Mouse (Mus musculus): ENCODE results near the gene Melk. TPM values are rescaled to one million over a fixed set of nuclear protein-coding genes. Genes with fewer than 3 reads are reported as not detected.

The Melk gene
- polyA plus RNA-seq, 1 experiment from 2014 or later, result 7.3 TPM

DNA sequence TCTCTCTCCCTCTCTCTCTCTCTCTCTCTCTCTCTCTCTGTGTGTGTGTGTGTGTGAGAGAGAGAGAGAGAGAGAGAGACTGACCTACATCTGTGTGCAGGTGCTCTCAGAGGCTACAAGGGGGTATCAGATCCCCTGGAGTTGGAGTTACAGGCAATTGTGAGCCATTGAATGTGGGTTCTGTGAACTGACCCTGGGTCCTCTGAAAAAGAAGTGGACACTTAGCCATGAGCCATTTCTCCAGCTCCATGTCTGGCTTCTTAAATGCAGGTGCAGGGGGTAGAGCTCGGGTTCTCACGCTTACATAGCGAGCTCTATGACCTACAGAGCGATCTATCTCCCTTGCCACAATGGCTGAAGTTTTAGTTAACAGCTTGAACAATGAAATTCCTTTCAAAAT, 41.5 kb upstream of the Melk start:
- no peak for ATAC-seq
- no peak overlapping the region for H3K4me3 ChIP-seq (ENCODE audit: low read depth, low read length)

DNA sequence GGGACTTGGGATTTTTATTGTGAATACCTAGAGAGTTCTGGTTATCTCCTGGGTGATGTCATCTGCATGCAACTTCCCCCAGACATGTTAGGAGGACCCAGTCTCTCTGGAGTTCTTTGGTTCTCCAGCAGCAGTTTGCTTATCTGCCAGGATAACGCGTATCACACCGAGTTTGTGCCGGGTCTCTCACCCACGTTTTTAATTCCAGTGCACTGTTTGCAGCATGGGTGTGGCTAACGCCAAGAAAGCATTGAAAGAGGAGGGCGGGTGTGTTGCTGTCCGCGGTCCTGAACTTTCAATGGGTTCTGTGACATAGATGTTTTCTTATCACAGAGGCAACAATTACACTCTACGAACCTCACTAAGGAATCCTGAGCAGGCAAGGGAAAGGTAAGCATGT, 40.4 kb upstream of the Melk start:
- Histone ChIP-seq H3K9me3 (ENCODE audit: low read length) (no peaks in the 10 kb centered on the region), H3K27me3 (ENCODE audit: insufficient read depth, low read length) (no peaks in the 10 kb centered on the region), H3K36me3 (replicated peaks; ENCODE audit: insufficient read depth, low read length) (no peaks in the 10 kb centered on the region), H3K4me3 (ENCODE audit: low read depth, low read length) (no peak overlapping the region), H3K9ac (replicated peaks) (no peak overlapping the region), H3K4me2 (ENCODE audit: low read depth, low read length) (no peak overlapping the region), H3K27ac (ENCODE audit: low read depth) (no peak overlapping the region), H3K4me1 (ENCODE audit: insufficient read depth) (no peaks in the 10 kb centered on the region)
- ATAC-seq, result no peak
- TF ChIP-seq EP300 (IDR thresholded peaks at IDR 0.05; ENCODE audit: low read depth), result no peak
- TF ChIP-seq CTCF (IDR thresholded peaks at IDR 0.05; ENCODE audit: low read depth), result no peak
- WGBS (ENCODE audit: insufficient replicate concordance), result 2% methylated on average over 10 of the region's 10 CpGs
- DNase-seq, result peak; percentile 66

More for the DNA sequence above, 41.5 kb upstream of the Melk start:
- TF ChIP-seq CTCF (IDR thresholded peaks at IDR 0.05; ENCODE audit: low read depth), result no peak
- TF ChIP-seq EP300 (IDR thresholded peaks at IDR 0.05; ENCODE audit: low read depth), result no peak
- Histone ChIP-seq H3K9me3 (ENCODE audit: low read length) (no peaks in the 10 kb centered on the region), H3K27me3 (ENCODE audit: insufficient read depth, low read length) (no peaks in the 10 kb centered on the region), H3K4me2 (ENCODE audit: low read depth, low read length) (no peak overlapping the region), H3K27ac (ENCODE audit: low read depth) (no peak overlapping the region), H3K4me1 (ENCODE audit: insufficient read depth) (no peaks in the 10 kb centered on the region), H3K36me3 (replicated peaks; ENCODE audit: insufficient read depth, low read length) (no peaks in the 10 kb centered on the region), H3K9ac (replicated peaks) (no peak overlapping the region)
- 74% methylated on average over 4 of the region's 4 CpGs for WGBS (ENCODE audit: insufficient replicate concordance)
- no peak for DNase-seq

DNA sequence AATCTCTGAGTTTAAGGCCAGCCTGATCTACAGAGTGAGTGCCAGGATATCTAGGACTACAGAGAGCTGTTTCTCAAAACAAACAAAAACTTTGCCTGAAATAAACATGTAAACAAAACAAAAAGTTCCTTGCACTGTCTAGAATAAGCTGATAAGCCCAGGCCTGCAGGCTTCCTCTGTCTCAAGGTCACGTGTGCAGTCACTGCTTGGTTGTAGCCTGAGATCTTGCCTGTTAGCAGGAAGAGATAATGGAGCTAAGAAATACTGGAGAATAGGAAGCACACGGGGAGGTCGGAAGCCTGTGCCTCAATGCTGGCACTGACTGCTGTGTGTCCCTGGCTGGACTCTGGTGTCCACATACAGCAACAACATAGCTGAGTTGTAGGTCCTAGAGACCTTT, 35.2 kb upstream of the Melk start:
- Histone ChIP-seq H3K9ac (replicated peaks) (no peak overlapping the region), H3K4me3 (ENCODE audit: low read depth, low read length) (no peak overlapping the region), H3K27me3 (ENCODE audit: insufficient read depth, low read length) (no peaks in the 10 kb centered on the region), H3K4me2 (ENCODE audit: low read depth, low read length) (no peak overlapping the region), H3K9me3 (ENCODE audit: low read length) (no peaks in the 10 kb centered on the region), H3K4me1 (ENCODE audit: insufficient read depth) (no peaks in the 10 kb centered on the region), H3K27ac (ENCODE audit: low read depth) (no peak overlapping the region), H3K36me3 (replicated peaks; ENCODE audit: insufficient read depth, low read length) (no peaks in the 10 kb centered on the region)
- DNase-seq, result no peak
- TF ChIP-seq CTCF (IDR thresholded peaks at IDR 0.05; ENCODE audit: low read depth) (no peak), EP300 (IDR thresholded peaks at IDR 0.05; ENCODE audit: low read depth) (no peak)
- no peak for ATAC-seq
- WGBS (ENCODE audit: insufficient replicate concordance), result 41% methylated on average over 3 of the region's 3 CpGs

GRCm38 (mm10) chr4:44267437-44267836, 33.2 kb upstream of the Melk start:
- Histone ChIP-seq H3K36me3 (replicated peaks; ENCODE audit: insufficient read depth, low read length) (no peaks in the 10 kb centered on the region), H3K27ac (ENCODE audit: low read depth) (no peak overlapping the region), H3K9ac (replicated peaks) (no peak overlapping the region), H3K4me2 (ENCODE audit: low read depth, low read length) (no peak overlapping the region), H3K27me3 (ENCODE audit: insufficient read depth, low read length) (no peaks in the 10 kb centered on the region), H3K4me1 (ENCODE audit: insufficient read depth) (no peaks in the 10 kb centered on the region), H3K9me3 (ENCODE audit: low read length) (no peaks in the 10 kb centered on the region), H3K4me3 (ENCODE audit: low read depth, low read length) (no peak overlapping the region)
- ATAC-seq, result no peak
- no peak for DNase-seq
- WGBS (ENCODE audit: insufficient replicate concordance), result 66% methylated on average over 6 of the region's 6 CpGs
- no peak for TF ChIP-seq EP300 (IDR thresholded peaks at IDR 0.05; ENCODE audit: low read depth)
- no peak for TF ChIP-seq CTCF (IDR thresholded peaks at IDR 0.05; ENCODE audit: low read depth)

- TF ChIP-seq EP300 (IDR thresholded peaks at IDR 0.05; ENCODE audit: low read depth) (no peak), CTCF (IDR thresholded peaks at IDR 0.05; ENCODE audit: low read depth) (no peak)
- no peaks in the 10 kb centered on the region for H3K27me3 ChIP-seq (ENCODE audit: insufficient read depth, low read length)
- H3K4me2 ChIP-seq (ENCODE audit: low read depth, low read length), result no peak overlapping the region
- 87% methylated on average over 14 of the region's 14 CpGs for WGBS (ENCODE audit: insufficient replicate concordance)
- no peak overlapping the region for H3K27ac ChIP-seq (ENCODE audit: low read depth)
- no peaks in the 10 kb centered on the region for H3K4me1 ChIP-seq (ENCODE audit: insufficient read depth)
- ATAC-seq (no peak), DNase-seq (no peak)
- H3K36me3 ChIP-seq (replicated peaks; ENCODE audit: insufficient read depth, low read length), result no peaks in the 10 kb centered on the region
- H3K4me3 ChIP-seq (ENCODE audit: low read depth, low read length), result no peak overlapping the region
- no peaks in the 10 kb centered on the region for H3K9me3 ChIP-seq (ENCODE audit: low read length)
- H3K9ac ChIP-seq (replicated peaks), result no peak overlapping the region
Observed at GRCm38 (mm10) chr4:44269376-44269817, 31.3 kb upstream of the Melk start.

DNA sequence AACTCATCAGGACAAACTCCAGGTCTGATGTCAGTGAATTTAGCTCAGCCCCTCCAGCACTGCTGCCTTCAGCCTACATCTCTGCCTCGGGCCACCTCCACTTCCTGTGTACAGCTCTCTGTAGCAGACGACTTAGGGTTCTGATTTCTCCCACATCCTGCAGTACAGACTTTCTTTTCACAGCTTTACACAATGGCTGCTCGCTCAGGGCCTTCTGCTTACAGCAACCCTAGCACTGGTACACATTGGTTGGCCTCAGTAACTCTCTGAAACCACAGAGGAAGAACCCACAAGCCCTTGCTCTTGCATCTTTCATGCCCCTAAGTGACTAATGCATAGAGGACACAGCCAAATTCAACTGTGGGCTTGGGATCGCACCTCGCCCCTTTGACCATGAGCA, 29.5 kb upstream of the Melk start:
- TF ChIP-seq CTCF (IDR thresholded peaks at IDR 0.05; ENCODE audit: low read depth) (no peak), EP300 (IDR thresholded peaks at IDR 0.05; ENCODE audit: low read depth) (no peak)
- no peak for DNase-seq
- Histone ChIP-seq H3K4me2 (ENCODE audit: low read depth, low read length) (no peak overlapping the region), H3K27me3 (ENCODE audit: insufficient read depth, low read length) (no peaks in the 10 kb centered on the region), H3K9me3 (ENCODE audit: low read length) (no peaks in the 10 kb centered on the region), H3K36me3 (replicated peaks; ENCODE audit: insufficient read depth, low read length) (no peaks in the 10 kb centered on the region), H3K4me3 (ENCODE audit: low read depth, low read length) (no peak overlapping the region), H3K9ac (replicated peaks) (no peak overlapping the region), H3K4me1 (ENCODE audit: insufficient read depth) (no peaks in the 10 kb centered on the region), H3K27ac (ENCODE audit: low read depth) (no peak overlapping the region)
- ATAC-seq, result no peak
- 42% methylated on average over 5 of the region's 5 CpGs for WGBS (ENCODE audit: insufficient replicate concordance)

Data from liver, postnatal 0 days (tissue).